Mouse (Mus musculus) layer of hippocampus, postnatal 25 days (tissue): ENCODE measurements around the gene Prr29. TPM values are rescaled to one million over a fixed set of nuclear protein-coding genes. Genes with fewer than 3 reads are reported as not detected.
"Not testable (repeated sequence)": the region's sequence is repeated elsewhere in the genome, so short reads cannot be mapped to it uniquely, and the experiment has no call there.

Source experiments
- DNase-seq, 2 experiments: peaks; one replicate each; pipeline ENCODE4 v3.0.0; 2022; ENCODE audit warnings: mixed read lengths in 2 of 2, low spot score in 1 of 2; ENCODE audit errors: extremely low spot score in 1 of 2
- total RNA-seq, 2 experiments: library from RNA; stranded (reverse); gene quantifications; 2 replicates each; pipeline ENCODE4 v1.2.3; 2021

The Prr29 gene
- not detected for total RNA-seq

GRCm38 (mm10) chr11:106365366-106365765 lies at the start of gene Prr29:
TSS of gene Prr29 (plus strand) at chr11:106365472.
- no peak for DNase-seq

DNA sequence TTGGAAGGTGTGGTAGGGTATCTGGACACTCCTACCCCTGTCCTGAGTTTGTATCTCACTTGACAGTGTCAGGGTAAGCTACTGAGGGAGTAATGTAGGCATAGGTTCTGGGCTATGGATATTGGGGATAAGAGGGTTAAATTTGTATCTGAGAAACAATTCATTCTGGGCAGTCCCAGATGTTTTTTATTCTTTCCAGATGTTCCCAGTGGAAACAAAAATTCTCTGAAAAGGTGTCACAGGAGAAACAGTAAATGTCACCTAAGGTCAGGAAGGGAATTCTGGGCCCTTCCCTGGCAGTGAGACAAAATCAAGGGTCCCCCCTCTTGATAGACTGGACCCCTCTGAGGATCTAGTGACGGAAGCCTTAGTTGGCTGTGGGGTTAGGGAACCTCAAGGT lies 48.9 kb upstream of the Prr29 start:
- DNase-seq, result no peak

DNA sequence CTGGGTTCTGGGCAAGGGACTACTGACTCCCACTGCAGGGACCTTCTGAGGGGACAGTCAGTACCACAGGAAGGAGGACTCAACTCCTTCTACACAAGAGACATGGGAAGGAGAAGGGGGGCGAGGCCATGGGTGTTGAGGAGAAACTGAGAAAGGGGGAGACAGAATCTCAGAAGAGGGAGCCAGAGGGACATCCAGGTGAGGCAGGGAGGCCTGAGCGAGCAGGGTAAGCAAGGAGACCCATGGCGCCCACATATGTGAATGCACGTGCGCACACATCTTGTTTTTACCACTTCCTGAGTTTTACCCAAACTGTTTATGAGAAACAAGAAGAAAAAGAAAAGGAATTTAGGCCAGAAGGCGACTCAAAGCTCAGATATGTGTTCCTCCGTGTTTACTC lies 47.5 kb upstream of the Prr29 start:
- no peak for DNase-seq

DNA sequence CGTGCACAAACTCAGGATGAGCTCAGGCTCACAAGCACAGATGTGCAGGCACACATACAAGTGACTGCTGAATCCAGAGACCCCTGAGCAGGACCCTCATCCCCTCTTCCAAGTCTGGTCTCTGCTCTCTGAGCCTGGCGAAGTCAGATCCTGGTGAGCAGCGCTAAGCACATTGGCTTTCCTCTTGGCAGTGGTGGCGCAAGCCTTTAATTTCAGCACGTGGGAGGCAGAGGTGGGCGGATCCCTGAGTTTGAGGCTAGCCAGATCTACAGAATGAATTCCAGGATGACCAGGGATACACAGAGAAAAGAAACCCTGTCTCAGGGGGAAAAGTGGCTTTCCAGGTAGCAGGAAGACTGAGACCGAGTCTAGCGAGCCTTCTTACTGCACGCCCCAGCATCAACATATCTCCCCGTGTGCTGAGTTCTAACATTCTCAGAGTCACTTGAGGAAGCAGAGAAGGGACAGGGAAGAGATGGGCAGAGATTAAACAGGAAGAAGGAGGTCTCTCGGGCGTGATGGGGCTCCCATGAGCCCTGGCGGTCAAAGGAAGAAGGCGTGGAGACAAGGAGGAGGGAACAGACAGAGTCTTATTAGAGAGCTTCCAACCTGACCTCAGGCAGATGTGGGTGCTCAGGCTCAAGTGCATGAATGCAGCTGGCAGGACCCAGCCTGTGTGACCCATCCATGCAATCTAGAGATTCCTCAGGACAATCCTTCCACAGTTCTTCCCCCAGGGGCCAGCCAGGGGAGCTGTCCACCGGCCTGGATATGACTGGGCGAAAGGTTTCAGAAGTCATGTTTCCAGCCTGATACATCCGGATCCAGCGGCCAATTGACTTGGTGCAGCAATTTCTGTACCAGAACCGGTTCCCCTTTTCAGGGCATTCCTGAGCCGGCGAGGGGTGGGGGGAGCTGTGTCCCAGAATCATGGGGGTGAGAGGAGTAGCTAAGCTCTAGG lies 46.6 kb upstream of the Prr29 start:
- DNase-seq, result no peak

- DNase-seq, result no peak
Observed at GRCm38 (mm10) chr11:106324858-106325257, 40.4 kb upstream of the Prr29 start.

- DNase-seq, result peak; percentile 51 to 76
Observed at GRCm38 (mm10) chr11:106325566-106326206, 39.6 kb upstream of the Prr29 start.

- no peak for DNase-seq
Observed at GRCm38 (mm10) chr11:106326475-106326874, 38.8 kb upstream of the Prr29 start.

DNA sequence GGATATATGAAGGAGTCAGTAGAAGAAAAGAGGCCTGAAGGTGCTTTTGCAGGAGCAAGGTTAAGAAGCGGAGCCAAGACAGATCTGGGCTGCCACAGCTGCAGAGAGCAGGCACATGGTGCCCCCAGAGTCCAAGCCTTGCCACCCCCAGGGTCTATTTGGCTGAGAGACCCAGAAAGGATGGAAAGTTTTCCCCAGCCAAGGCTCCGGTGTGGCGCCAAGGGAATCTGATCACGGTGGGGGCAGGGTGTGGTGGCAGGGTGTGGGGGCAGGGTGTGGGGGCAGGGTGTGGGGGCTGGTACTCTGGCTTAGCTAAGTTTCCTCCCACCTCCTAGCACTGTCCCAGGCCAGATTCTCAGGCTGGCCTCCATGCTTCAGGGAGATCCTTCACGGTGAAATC lies 36.8 kb upstream of the Prr29 start:
- no peak for DNase-seq

DNA sequence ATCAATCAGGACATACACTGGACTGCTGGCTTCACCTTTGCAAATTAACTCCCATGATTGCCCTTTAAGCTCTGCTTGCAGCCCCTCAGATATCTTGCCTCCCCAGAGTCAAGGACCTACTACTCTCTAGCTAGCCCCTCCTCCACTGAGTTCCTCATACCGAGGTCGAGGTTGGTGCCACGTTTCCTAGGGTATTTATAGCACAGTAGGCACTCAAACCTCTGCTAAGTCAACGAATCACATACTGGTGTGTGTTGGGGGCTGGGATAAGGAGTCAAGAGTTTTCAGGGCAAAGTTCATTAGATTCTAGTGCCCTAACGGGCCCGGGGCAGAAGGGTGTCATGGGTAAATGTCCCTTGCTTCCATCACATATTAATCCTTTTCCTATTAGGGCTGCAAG lies 36.1 kb upstream of the Prr29 start:
- DNase-seq, result no peak

GRCm38 (mm10) chr11:106329682-106330081 lies 35.6 kb upstream of the Prr29 start:
- DNase-seq, result peak in 1 of 2 experiments; percentile 13

DNA sequence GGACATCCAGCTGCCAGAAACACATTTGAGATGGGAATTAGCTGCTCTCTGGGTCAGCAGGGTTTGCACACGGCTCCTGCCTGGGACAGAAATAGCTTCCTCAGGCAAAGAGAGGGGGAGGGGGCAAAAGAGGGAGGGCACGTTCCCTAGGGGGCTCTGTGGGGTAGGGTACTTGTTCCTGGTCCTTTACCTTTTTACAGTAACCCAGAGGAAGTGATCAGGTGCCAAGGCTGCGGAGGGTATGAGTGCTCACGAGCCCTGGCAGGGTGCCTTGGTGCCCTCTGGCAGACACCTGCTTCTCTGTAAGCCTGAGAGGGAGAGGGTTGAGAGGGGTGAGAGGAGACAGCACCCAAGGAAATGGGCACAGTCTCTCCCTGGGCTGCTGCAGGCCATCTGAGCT lies 32.8 kb upstream of the Prr29 start:
- no peak for DNase-seq

DNA sequence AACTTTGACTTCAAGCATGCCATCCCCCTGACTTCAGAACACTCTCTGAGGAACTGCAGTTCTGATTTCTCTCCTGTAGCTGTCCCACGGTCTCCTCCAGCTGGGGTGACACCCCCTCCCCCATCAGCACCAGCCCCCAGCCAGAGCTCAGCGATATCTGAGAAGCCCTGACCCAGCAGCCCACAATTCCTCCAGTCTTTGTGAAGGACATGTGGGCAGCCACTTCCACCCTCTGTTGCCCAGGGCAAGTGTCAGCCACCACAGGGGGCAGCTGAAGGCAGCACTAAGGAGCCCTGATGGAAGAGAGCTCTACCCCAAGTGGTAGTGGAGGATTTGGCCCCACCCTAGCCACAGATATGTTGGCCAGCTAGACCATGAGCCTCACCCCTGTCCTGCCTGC lies 31.2 kb upstream of the Prr29 start:
- DNase-seq, result no peak

DNA sequence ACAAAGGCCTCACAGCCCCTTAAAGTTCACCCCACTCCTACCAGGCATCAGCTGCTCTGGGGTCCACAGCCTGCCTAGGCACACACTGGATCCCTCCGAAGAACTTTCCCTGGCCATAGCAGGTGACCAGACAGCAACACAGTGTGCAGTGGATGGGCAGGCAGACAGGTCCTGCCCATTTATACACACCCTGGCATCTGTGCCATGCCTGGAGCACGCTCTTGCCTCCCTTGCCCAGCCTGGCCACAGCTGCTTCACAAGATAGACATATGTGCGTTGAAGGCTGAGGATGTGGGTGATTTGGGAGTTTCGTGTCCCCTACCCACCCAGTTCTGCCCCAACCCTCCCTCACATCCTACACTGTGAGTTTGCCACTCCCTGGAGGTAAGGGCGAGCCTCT lies 27.2 kb upstream of the Prr29 start:
- no peak for DNase-seq

- DNase-seq, result no peak
Observed at GRCm38 (mm10) chr11:106338870-106339269, 26.4 kb upstream of the Prr29 start.

DNA sequence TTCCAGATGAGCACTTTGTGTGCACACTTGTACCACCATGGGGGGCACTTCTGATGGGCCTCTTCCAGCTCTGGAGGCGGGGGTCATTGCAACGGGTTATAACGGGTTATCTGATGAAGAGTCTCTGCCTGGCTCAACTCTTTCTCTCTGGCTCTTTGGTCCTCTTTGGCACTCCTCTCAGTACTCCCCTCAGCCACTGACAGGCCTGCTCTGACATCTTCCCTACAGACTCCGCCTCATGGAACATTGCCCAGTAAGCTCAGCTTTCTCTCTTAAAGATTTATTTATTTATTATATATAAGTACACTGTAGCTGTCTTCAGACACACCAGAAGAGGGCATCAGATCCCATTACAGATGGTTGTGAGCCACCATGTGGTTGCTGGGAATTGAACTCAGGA lies 25.9 kb upstream of the Prr29 start:
- not testable (repeated sequence) for DNase-seq

DNA sequence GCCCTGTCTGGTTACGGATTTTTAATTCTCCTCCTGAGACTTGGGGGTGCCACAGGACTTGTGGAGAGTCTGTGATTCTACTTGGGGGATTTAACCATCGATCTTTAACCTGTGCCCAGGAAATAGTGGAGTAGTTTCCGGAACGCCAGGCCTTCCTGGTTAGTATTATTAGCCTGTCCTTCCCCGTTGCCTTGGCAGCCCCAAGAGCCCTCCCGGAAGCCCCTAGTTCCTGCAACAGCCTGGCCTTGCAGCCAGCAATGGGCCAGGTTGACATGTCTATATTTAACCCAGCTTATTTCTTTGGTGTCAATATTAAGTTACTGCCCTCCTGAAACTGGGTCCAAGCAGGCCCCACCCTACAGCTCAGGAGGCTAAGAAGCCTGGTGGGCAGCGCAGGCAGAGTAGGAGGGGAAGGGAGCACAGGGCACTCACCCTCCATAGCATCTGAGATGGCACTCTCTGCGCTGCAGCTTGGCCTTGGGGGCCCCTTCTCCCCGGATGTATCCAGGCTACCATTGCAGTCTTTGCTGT lies 24.2 kb upstream of the Prr29 start:
- no peak for DNase-seq

GRCm38 (mm10) chr11:106344910-106345309 lies 20.4 kb upstream of the Prr29 start:
- DNase-seq, result no peak

DNA sequence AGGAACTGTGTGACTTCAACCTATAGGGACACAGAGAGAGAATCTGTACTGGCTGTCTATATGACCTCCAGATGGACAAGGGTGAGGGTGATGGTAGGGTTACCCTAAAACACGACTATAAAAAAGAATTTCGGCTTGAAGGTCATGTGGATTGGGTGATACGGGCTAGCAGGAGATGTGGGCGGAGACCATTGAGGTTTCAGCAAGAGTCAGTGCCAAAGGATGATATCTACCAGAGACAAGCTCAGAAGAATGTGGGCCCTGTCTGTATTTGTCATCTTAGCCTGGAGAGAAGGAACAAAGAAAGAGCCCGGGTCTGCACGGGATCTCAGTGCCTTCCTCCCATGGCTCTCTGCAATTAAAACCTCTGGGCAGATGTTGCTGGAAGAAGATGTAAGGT lies 15.5 kb upstream of the Prr29 start:
- no peak for DNase-seq

DNA sequence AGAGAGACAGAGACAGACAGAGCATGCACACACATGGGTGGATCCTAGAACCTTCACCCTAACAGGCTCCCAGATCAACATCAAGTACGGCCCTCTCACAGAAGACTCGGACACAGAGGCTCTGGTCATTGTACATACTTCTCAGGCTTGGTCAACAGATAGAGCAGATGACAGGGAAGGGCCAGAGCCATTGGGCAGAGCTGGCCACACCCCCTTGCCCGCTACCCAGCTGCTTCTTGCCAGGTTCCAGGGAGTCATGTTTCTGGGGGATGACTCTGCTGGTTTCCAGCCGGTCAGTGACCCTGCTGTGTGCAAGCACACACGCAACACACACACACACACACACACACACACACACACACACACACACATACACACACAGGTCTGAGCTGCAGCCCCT lies 14.4 kb upstream of the Prr29 start:
- DNase-seq, result no peak

DNA sequence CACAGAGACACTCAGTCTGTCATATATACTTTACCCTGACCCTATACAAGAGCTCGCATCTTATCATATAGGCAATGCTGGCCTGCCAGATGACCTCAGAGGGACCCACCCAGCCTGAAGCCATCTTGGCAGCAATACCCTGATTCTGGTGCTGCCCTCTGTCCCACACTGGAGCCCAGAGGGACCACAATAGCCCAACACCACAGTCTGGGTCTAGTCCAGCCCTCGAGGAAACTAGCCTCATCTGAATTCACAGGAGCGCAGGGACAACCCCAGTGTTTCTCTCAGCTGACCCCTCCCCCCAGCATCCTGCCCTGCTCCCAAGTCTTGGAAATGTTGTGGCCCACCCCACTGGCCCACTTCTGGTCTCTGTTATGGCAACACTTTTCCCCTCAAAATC lies 14.0 kb upstream of the Prr29 start:
- DNase-seq, result no peak

DNA sequence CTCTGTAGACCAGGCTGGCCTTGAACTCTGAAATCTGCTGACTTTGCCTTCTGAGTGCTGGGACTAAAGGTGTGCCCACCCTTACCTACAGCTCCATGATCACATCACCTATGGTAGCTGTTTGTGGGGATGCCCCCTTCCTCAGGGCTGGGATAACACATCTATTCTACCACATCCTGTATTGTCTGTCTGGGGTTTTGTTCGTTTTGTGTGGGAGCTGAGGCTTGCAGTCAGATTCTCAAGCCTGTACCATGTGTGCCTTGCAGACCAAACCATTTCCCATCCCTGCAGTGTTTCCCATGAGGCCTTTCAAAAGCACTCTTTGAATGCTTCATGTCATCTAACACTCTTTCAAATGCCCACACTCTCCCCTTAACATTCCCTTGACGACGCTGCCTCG lies 13.3 kb upstream of the Prr29 start:
- no peak for DNase-seq

- DNase-seq, result no peak
Observed at GRCm38 (mm10) chr11:106353188-106353587, 12.1 kb upstream of the Prr29 start, which contains the start of gene Scn4a. TSS of gene Scn4a (minus strand) at chr11:106353288.
